Mouse (Mus musculus) stomach, postnatal 0 days (tissue): ENCODE measurements around the gene Arid1a.

Source experiments
- CTCF ChIP-seq: IDR thresholded peaks from 2 replicates; pipeline ENCODE4 v1.5.1; 2016; ENCODE audit warnings: antibody characterized with exemption, low read depth, mild to moderate bottlenecking, moderate library complexity
- EP300 ChIP-seq: optimal IDR thresholded peaks from 2 replicates; pipeline ENCODE3; 2016; ENCODE audit warnings: antibody characterized with exemption

DNA sequence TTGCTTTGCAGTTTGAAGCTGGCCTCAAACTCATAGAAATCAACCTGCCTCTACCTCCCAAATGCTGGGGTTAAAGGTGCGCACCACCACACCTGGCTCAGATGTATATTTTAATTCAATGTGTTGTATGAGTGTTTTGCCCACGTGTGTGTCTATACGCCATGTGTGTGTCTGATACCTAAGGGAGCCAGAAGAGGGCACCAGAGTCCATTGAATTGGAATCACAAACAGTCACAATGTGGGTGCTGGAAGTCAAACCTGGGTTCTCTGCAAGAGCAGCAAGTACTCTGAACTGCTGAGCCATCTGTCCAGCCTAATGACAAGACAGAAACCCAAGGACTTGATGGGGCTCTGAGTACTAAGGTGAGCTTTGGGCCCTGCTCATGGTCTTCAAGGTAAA, 111.4 kb downstream of the Arid1a start:
- TF ChIP-seq CTCF (peak; percentile 45), EP300 (no peak)
